Mouse (Mus musculus): ENCODE measurements around the gene Flnb. TPM values are rescaled to one million over a fixed set of nuclear protein-coding genes. Genes with fewer than 3 reads are reported as not detected.

The Flnb gene
- polyA plus RNA-seq, 1 experiment, result not detected

- H3K27ac ChIP-seq (ENCODE audit: insufficient read depth, low read depth, low read length), result no peak overlapping the region
- WGBS, result 65% methylated on average over 5 of the region's 5 CpGs
- H3K4me1 ChIP-seq (ENCODE audit: control insufficient read depth, insufficient read depth, low read length), result peaks cover 13% of the 10 kb centered on the region
- H3K4me3 ChIP-seq (ENCODE audit: insufficient read depth, low read depth, low read length), result no peak overlapping the region
- TF ChIP-seq POLR2A (IDR thresholded peaks at IDR 0.05; ENCODE audit: insufficient read depth, low read depth, low read length), result no peak
- no peak for TF ChIP-seq CTCF (IDR thresholded peaks at IDR 0.05; ENCODE audit: insufficient read depth, low read depth, low read length)
These were observed 37.7 kb downstream of the Flnb start for GRCm38 (mm10) chr14:7855501-7855900.

- Histone ChIP-seq H3K27ac (ENCODE audit: insufficient read depth, low read depth, low read length) (no peak overlapping the region), H3K4me3 (ENCODE audit: insufficient read depth, low read depth, low read length) (no peak overlapping the region), H3K4me1 (ENCODE audit: control insufficient read depth, insufficient read depth, low read length) (peaks cover 18% of the 10 kb centered on the region)
- TF ChIP-seq POLR2A (IDR thresholded peaks at IDR 0.05; ENCODE audit: insufficient read depth, low read depth, low read length) (no peak), CTCF (IDR thresholded peaks at IDR 0.05; ENCODE audit: insufficient read depth, low read depth, low read length) (no peak)
- 86% methylated on average over 10 of the region's 10 CpGs for WGBS
These were observed 38.6 kb downstream of the Flnb start for GRCm38 (mm10) chr14:7856348-7856747.

DNA sequence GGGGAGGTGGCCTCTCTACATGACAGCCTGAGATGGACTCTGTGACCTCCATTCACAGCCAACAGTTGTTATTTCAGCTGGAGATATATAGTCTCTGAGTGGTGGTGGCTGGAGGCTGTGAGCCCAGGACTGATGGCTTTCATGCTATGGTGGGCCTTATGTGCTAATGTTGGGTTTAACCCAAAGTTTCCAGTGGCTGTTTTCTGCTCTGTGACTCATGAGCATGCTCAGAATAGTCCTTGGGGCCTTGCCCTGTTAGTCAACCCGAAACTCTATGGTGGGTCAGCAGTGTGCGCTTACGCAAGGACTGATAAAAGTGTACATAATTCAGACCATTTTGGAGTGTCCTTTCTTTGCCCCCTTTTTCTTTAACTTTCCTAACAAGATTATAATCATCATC lies 40.1 kb downstream of the Flnb start:
- TF ChIP-seq POLR2A (IDR thresholded peaks at IDR 0.05; ENCODE audit: insufficient read depth, low read depth, low read length), result no peak
- no peak for TF ChIP-seq CTCF (IDR thresholded peaks at IDR 0.05; ENCODE audit: insufficient read depth, low read depth, low read length)
- Histone ChIP-seq H3K4me1 (ENCODE audit: control insufficient read depth, insufficient read depth, low read length) (peaks cover 13% of the 10 kb centered on the region), H3K27ac (ENCODE audit: insufficient read depth, low read depth, low read length) (no peak overlapping the region), H3K4me3 (ENCODE audit: insufficient read depth, low read depth, low read length) (no peak overlapping the region)
- WGBS, result 97% methylated on average over 3 of the region's 3 CpGs

DNA sequence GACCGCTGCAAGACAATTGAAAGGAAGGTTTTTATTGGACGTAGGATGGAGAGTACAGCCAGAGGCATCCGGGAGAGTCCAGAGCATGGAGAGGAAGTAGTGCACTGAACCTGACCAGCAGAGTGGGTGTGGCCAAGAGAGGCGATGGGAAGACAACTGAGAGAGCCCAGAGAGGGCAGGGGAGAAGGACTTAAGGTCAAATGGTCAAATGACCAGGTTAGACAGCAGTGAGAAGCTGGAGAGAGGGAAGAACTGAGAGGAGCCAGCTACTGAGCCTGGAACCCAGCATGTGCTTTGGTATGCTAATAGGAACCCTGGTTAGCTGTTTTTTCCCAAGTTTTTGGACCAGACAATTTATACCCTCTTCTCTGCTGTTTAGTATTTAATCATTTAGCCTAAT lies 40.7 kb downstream of the Flnb start:
- no peak overlapping the region for H3K27ac ChIP-seq (ENCODE audit: insufficient read depth, low read depth, low read length)
- TF ChIP-seq CTCF (IDR thresholded peaks at IDR 0.05; ENCODE audit: insufficient read depth, low read depth, low read length), result no peak
- no peak for TF ChIP-seq POLR2A (IDR thresholded peaks at IDR 0.05; ENCODE audit: insufficient read depth, low read depth, low read length)
- peaks cover 13% of the 10 kb centered on the region for H3K4me1 ChIP-seq (ENCODE audit: control insufficient read depth, insufficient read depth, low read length)
- H3K4me3 ChIP-seq (ENCODE audit: insufficient read depth, low read depth, low read length), result no peak overlapping the region
- 82% methylated on average over 4 of the region's 4 CpGs for WGBS

GRCm38 (mm10) chr14:7860525-7861154 lies 42.9 kb downstream of the Flnb start:
- WGBS, result 90% methylated on average over 8 of the region's 8 CpGs
- Histone ChIP-seq H3K27ac (ENCODE audit: insufficient read depth, low read depth, low read length) (no peak overlapping the region), H3K4me1 (ENCODE audit: control insufficient read depth, insufficient read depth, low read length) (peaks cover 10% of the 10 kb centered on the region), H3K4me3 (ENCODE audit: insufficient read depth, low read depth, low read length) (no peak overlapping the region)
- TF ChIP-seq CTCF (IDR thresholded peaks at IDR 0.05; ENCODE audit: insufficient read depth, low read depth, low read length) (no peak), POLR2A (IDR thresholded peaks at IDR 0.05; ENCODE audit: insufficient read depth, low read depth, low read length) (no peak)

GRCm38 (mm10) chr14:7861275-7861674 lies 43.5 kb downstream of the Flnb start:
- TF ChIP-seq CTCF (IDR thresholded peaks at IDR 0.05; ENCODE audit: insufficient read depth, low read depth, low read length) (no peak), POLR2A (IDR thresholded peaks at IDR 0.05; ENCODE audit: insufficient read depth, low read depth, low read length) (no peak)
- H3K4me1 ChIP-seq (ENCODE audit: control insufficient read depth, insufficient read depth, low read length), result peaks cover 10% of the 10 kb centered on the region
- H3K27ac ChIP-seq (ENCODE audit: insufficient read depth, low read depth, low read length), result no peak overlapping the region
- WGBS, result 83% methylated on average over 1 of the region's 1 CpGs
- no peak overlapping the region for H3K4me3 ChIP-seq (ENCODE audit: insufficient read depth, low read depth, low read length)

- H3K4me3 ChIP-seq (ENCODE audit: insufficient read depth, low read depth, low read length), result no peak overlapping the region
- 90% methylated on average over 2 of the region's 2 CpGs for WGBS
- TF ChIP-seq CTCF (IDR thresholded peaks at IDR 0.05; ENCODE audit: insufficient read depth, low read depth, low read length), result no peak
- no peak for TF ChIP-seq POLR2A (IDR thresholded peaks at IDR 0.05; ENCODE audit: insufficient read depth, low read depth, low read length)
These were observed 44.5 kb downstream of the Flnb start for GRCm38 (mm10) chr14:7862226-7862625.

DNA sequence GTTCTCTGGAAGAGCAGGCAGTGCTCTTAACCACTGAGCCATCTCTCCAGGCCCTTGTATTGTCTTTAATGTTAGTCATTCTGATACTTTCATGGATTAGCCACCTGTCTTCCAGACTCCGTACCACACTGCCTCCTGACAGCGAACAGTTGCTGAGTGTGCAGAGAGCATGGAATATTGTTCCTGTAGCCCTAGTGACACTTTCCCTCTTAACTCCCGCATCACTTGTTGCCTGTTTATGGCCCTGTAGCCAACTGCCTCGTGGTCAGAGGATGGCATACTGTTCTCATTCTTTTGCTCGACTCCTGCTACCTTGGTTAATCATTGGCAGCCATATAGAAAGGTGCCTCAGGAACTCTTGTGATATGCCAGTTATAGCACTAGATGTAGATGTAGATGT lies 45.4 kb downstream of the Flnb start:
- TF ChIP-seq CTCF (IDR thresholded peaks at IDR 0.05; ENCODE audit: insufficient read depth, low read depth, low read length), result no peak
- TF ChIP-seq POLR2A (IDR thresholded peaks at IDR 0.05; ENCODE audit: insufficient read depth, low read depth, low read length), result no peak
- peaks cover 10% of the 10 kb centered on the region for H3K4me1 ChIP-seq (ENCODE audit: control insufficient read depth, insufficient read depth, low read length)
- no peak overlapping the region for H3K4me3 ChIP-seq (ENCODE audit: insufficient read depth, low read depth, low read length)
- H3K27ac ChIP-seq (ENCODE audit: insufficient read depth, low read depth, low read length), result no peak overlapping the region
- WGBS, result 89% methylated on average over 5 of the region's 5 CpGs

More at GRCm38 (mm10) chr14:7862226-7862625, 44.5 kb downstream of the Flnb start:
- H3K27ac ChIP-seq (ENCODE audit: insufficient read depth, low read depth, low read length), result no peak overlapping the region
- H3K4me1 ChIP-seq (ENCODE audit: control insufficient read depth, insufficient read depth, low read length), result peaks cover 10% of the 10 kb centered on the region

- H3K4me1 ChIP-seq (ENCODE audit: control insufficient read depth, insufficient read depth, low read length), result peaks cover 10% of the 10 kb centered on the region
- no peak overlapping the region; the same call in 1 of the 2 replicates for H3K27ac ChIP-seq (ENCODE audit: insufficient read depth, low read depth, low read length)
- no peak overlapping the region for H3K4me3 ChIP-seq (ENCODE audit: insufficient read depth, low read depth, low read length)
- 59% methylated on average over 9 of the region's 9 CpGs for WGBS
- TF ChIP-seq CTCF (IDR thresholded peaks at IDR 0.05; ENCODE audit: insufficient read depth, low read depth, low read length), result no peak
- no peak for TF ChIP-seq POLR2A (IDR thresholded peaks at IDR 0.05; ENCODE audit: insufficient read depth, low read depth, low read length)
These were observed 46.2 kb downstream of the Flnb start for GRCm38 (mm10) chr14:7863871-7864505.
